Mouse (Mus musculus) frontal cortex, postnatal 36 days (tissue): ENCODE measurements around the gene Arhgef7.

Source experiments
- DNase-seq, 2 experiments: peaks; one replicate each; pipeline ENCODE4 v3.0.0; 2022; ENCODE audit warnings: low spot score in 2 of 2

Arhgef7 gene

GRCm38 (mm10) chr8:11717194-11717593 is 10.3 kb upstream of the Arhgef7 start:
- no peak for DNase-seq

DNA sequence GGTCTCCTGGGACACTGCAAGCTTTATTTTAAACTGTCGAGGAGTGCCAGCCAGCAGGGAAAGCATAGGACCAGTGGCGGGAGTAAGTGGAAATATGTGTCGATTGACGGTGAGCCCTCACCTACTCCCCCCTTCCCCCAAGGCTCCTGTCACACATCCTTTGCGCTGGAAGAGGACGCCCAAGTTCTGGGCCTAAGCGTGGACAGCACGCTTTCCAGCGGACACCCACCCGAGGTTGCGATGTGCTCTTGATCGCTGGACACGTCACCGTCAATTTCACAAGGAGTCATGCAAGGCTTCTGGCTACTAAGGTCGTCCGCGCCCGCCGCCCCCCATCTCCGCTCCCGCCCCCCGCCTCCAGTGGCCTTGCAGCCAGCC is 259 bp upstream of the Arhgef7 start:
- DNase-seq = peak in 1 of 2 experiments; percentile 19

DNA sequence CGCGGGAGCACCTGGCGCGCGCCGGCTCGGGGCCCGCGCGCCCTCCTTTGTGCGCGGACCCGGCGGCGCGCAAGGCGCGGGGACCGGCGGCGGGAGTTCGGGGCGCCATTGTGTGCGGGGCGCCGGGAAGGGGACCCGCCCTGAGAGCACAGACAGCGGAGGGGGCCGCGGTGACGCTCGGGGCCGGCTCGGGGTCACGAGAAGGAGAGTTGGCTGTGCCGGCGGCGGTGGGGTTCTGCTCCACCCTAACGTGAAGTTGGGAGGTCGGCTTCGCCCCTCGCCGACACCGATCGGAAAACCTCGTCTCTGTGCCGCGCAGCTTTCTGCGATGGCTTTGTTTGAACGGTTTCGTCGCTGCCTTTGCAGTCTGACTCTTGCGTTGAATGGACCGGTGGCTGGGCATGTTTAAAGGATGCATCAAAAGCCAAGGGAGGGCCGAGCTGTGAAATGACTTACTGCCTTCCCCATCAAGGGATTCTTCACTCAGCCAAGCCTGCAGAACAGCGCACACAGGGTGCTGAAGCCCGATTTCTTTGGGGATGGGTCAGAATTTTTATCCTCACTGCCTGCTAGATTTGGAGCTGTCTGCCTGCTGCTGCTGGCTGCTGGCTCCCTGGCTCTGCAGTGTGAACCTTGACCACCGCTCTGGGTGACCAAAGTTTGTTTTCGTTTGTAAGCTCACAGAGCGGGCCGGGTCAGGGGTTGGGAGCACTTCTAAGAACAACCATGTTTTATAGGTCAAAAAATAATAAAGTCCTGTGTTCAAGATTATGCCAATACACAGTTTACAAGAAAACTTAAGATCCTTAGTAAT is 1.2 kb downstream of the Arhgef7 start:
- DNase-seq = peak; percentile 48 to 52

- no peak for DNase-seq
Observed at GRCm38 (mm10) chr8:11730271-11730940, 2.9 kb downstream of the Arhgef7 start.

- DNase-seq = no peak
Observed at GRCm38 (mm10) chr8:11735672-11736235, 8.2 kb downstream of the Arhgef7 start.

- DNase-seq = no peak
Observed at GRCm38 (mm10) chr8:11737096-11737495, 9.6 kb downstream of the Arhgef7 start.

DNA sequence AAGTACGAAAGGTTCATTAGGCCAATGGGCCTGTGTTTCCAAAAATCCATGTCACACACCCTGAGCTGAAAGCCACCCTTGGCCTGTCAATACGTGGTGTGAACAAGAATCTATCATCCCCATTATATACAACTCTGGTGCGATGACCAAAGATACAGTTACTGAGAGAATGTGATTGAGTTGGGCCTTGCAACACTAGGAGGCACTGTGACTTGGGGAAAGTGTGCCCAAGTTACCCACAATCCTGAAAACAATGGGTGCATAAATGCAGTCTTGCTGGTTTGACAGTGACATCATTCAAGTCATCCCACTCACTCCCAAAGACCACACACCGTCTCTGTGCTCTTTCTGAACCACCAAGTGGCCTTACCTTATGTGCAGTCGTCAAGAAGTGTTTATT is 11.6 kb downstream of the Arhgef7 start:
- no peak for DNase-seq

DNA sequence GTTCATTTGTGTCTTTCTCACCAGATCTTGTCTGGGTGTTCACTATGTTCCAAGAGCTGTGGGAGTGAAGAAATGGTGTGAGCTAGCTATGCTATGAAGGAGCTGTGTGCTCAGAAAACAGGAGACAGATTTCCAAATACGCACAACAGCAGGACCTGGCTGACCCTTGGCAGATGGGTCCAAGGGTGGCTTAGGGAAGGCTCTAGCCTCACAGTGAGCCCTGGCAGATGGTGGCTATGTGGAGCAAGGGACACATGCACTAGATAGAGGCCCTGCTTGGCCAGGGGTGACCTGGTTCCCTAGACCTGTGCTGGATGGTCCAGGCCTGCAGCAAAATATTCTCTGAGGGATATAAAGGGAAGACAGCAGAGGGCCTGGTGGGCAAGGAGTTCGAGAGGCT is 13.3 kb downstream of the Arhgef7 start:
- no peak for DNase-seq

- no peak for DNase-seq
Observed at GRCm38 (mm10) chr8:11743580-11743979, 16.1 kb downstream of the Arhgef7 start.

GRCm38 (mm10) chr8:11746850-11747600 is 19.5 kb downstream of the Arhgef7 start:
- no peak for DNase-seq

GRCm38 (mm10) chr8:11749472-11749871 is 22.0 kb downstream of the Arhgef7 start:
- no peak for DNase-seq

GRCm38 (mm10) chr8:11752338-11752737 is 24.8 kb downstream of the Arhgef7 start:
- DNase-seq = no peak

GRCm38 (mm10) chr8:11753155-11753941 is 25.8 kb downstream of the Arhgef7 start:
- DNase-seq = no peak

DNA sequence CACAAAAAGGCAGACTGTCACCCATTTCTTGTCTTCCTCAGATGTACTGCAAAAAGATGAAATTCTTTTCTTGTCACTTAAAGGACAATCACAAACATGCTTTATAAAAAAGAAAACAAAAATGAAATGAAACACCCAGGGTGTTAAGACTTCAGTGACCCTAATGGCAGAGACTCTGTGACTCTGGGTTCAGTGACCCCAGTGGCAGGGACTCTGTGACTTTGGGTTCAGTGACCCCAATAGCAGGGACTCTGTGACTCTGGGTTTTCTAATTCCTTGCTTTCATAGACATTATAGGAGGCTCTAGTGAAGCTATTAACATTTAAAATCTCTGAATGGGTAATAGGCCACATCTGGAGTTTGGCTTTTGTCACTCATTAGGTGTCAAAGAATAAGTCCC is 27.2 kb downstream of the Arhgef7 start:
- no peak for DNase-seq

- DNase-seq = peak; percentile 49 to 75
Observed at GRCm38 (mm10) chr8:11755873-11756272, 28.4 kb downstream of the Arhgef7 start.

GRCm38 (mm10) chr8:11757568-11758481 is 30.3 kb downstream of the Arhgef7 start:
- peak; percentile 88 to 90 for DNase-seq

- DNase-seq = no peak
Observed at GRCm38 (mm10) chr8:11758482-11759281, 31.2 kb downstream of the Arhgef7 start.

DNA sequence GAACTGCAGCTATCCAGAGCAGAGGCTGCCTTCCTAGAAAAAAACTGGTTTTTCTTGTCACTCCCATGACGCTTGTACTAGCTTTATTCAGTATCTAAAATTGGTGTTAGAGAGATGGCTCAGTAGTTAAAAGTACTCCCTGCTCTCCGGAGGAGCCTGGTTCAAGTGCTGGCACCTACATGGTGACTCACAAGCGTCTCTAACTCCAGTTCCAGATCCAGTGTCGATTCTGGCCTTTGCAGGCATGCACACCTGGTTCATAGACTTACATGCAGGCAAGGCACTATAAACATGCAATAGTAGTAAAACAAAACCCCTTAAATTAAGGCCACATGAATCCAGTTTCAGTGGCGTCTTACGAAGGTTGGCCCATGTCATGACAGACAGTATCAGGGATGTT is 34.0 kb downstream of the Arhgef7 start:
- DNase-seq = no peak

DNA sequence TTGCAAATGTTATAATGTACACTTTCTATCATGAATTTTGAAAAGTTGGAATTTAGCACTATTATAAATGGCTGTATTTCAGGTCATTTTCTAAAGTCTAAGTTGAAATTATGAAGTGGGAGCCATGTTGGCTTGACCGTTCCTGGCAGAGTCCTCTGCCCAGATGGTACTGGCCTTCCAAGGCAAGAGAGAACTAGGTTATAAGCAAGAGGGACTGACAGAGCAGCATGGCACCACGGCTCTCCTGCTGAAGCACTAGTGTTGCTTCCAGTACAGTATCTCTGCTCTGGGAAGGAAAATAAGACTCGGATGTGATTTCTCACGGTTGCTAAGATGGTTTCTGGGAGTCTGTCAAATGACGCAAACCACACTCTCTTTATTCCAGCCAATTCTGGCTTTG is 34.5 kb downstream of the Arhgef7 start:
- DNase-seq = no peak
